Mouse (Mus musculus) NIH3T3 (cell line): Measurements from ENCODE around the gene Serpinb1c.
"Not testable (repeated sequence)": the region's sequence is repeated elsewhere in the genome, so short reads cannot be mapped to it uniquely, and the experiment has no call there.

ENCODE experiments used
- DNase-seq: peaks from one replicate; pipeline ENCODE4 v3.0.0-alpha.2; 2012; ENCODE audit warnings: low read depth

Gene Serpinb1c

GRCm38 (mm10) chr13:32865591-32865990 lies 32.4 kb downstream of the Serpinb1c start:
- DNase-seq = peak; percentile 11

DNA sequence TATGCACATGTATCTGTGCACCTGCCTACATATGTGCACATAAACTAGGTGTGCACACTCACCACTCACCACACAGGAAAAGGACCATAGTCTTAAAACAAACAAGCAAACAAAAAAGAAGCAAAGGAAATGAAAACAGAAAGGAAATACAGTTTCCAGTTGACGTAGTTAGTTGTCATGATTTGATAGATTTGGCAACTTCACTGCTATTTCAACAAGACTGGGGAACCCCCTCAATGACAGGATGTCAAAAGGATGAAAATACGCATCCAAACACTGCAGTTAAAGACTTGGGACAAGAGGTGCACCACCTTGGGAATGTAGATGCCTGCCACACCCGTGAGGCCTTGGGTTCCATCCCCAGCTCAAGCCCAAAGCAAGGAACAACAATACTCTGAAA lies 33.5 kb downstream of the Serpinb1c start:
- not testable (repeated sequence) for DNase-seq

DNA sequence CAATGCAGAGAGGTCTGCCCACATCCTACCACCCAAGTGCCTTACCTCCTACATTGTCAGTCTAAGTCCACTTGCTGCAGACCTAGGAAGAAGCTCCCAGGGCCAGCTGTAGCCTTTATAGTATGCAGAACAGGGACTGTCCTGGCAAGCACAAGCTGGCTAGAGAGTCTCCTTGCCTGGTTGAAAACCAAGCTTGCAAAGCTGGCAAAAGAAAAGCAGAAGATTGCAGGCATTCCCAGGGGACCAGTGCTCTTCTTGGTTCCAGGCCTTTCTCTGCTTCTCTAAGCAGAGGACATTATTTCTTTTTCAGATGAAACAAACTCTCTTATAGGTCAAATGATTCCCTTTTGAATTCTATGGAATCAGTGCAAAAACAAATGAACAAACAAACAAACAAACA lies 34.6 kb downstream of the Serpinb1c start:
- no peak for DNase-seq

DNA sequence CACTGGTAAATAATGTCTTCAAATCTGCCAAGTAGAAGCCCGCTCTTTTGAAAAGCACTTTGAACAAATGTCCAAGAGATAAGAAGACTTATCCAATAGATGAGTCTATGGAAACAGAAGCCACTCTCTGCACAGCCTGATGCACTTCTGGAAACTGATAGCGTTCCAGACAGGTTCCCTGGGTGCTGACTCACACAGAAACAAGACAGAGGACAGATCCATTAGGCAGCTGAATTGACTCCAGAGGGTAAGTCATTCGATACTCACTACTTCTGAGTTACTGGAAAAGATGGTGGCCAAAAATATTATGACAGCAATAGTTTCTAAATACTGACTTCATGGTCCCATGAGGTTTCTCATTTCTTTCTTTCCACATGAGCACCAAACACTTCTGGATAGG lies 37.2 kb downstream of the Serpinb1c start:
- no peak for DNase-seq

DNA sequence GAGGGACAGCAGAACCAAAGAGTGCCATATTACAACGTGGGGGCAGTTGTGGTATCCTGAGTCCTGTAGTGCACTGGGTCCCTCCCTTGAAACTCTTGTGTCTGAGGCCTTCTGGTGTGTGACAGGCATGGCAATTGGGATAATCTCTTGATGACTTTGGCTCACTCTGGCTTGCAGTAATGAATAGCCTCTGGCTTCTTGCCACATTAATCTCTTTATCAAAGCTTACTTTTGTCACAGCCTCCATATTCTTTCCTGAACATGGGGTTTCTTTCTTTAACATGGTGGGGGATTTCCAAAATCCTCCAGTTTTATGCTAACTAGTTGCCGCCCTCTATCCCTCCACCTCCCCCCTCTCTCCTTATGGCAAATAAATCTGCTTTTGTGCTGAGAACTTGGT lies 44.9 kb downstream of the Serpinb1c start:
- DNase-seq = no peak

GRCm38 (mm10) chr13:32852539-32852938 lies 45.5 kb downstream of the Serpinb1c start:
- DNase-seq = no peak

DNA sequence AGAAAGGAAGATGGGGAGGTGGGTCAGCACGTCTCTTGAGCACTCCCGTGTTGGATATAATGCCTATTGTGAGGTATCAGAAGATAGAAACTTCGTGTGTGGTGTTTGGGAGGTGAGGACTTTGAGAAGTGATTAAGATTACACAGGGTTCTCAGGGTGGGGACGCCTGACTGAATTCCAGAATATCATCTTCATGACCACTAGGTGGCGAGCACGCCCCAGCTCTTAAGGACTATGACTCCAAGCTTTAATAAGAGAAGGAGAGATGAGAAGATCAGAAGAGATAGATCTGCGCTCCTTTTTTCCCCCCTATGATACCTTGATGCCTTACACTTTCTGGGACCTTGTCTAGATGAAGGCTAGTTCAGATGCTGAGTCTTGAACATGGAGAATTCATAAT lies 46.0 kb downstream of the Serpinb1c start:
- DNase-seq = peak; percentile 79

DNA sequence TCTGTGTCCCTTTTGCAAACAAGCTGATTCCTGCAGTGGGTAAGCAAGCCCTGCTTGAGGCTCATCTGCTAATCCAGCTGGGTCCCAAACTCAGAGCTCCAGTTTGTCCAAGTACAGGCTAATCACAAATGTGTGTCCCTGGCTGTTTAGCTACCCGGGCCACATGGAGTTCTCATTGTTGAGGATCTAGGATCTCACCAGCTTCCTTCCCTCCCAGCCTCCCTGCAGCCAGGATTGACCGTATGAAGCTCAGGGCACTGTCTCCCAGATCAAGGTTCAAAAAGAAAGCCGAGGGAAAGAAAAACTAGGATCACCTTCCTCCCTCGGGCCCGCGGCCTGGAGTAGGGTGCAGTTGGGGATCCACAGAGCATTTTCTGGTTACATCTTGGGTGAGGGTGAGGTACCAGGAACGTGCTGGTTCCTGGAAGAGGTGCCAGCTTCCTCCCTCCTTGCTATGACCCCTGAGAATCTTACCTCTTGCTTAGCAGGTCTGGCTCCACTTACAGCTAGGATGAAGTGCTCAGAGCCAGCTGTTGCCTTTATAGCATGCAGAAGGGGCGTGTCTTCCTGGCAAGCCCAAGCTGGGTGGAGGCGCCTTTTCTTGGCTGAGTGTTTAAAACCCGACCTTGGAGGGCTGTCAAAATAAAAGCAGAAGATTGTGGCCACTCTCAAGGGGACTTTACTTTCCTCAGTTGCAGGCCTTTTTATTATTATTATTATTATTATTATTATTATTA lies 47.2 kb downstream of the Serpinb1c start, which contains the start of gene Serpinb1a:
Serpinb1a (minus strand) TSS at position 518 of the 737 bp plus-strand sequence.
- peak; percentile 74 for DNase-seq

- peak; percentile 41 for DNase-seq
Measured at GRCm38 (mm10) chr13:32850156-32850555, 47.9 kb downstream of the Serpinb1c start.

- no peak for DNase-seq
Measured at GRCm38 (mm10) chr13:32849531-32850123, 48.4 kb downstream of the Serpinb1c start.

DNA sequence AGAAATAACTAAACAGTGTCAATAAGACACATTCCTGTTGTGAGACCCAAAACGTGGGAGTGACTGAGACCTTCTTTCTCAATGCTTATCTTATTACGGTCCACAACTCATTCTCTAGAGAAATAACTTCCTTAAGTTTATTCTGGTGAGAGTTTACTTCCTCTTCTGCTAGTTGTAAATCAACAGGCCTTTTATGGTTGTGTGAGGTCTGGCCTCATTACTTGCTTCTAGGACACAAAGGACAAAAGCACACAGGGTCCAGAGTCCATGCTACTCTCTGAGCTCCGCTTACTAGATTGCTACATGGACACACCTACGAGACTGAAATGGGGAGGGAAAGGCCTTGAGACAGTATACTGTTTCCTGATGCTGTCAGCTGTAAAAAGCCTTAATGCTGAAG lies 48.9 kb downstream of the Serpinb1c start:
- no peak for DNase-seq

DNA sequence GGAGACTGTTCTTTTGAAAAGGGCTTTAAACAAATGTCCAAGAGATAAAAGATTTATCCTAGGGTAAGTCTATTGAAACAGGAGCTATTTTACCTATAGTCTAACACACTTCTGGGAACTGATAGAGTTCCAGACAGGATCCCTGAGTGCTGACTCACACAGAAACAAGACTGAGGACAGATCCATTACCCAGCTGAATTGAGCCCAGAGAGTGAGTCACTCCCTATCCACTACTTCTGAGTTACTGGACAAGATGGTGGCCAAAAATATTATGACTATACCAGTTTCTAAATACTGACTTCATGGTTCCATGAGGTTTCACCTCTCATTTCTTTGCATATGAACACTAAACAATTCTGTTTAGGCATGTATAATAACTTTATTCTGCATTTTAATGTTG lies 51.8 kb downstream of the Serpinb1c start:
- peak; percentile 68 for DNase-seq

DNA sequence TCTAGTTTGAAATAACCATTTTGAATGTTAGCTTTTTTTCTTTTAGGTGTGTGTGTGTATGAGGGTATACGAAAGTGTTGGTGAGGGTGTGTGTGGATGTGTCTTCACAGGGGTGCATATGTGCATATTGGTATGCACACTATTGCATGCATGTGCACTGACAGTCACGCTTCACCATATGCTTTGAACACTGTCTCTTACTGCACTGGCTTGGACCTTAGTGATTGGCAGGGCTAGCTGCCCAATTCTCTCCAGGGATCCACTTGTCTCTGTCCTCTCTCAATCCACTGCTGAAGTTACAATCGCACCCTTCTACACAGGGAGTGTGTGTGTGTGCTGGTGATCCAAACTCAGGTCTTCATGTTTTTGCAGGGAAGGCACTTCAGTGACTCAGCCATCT lies 56.7 kb downstream of the Serpinb1c start:
- DNase-seq = no peak

DNA sequence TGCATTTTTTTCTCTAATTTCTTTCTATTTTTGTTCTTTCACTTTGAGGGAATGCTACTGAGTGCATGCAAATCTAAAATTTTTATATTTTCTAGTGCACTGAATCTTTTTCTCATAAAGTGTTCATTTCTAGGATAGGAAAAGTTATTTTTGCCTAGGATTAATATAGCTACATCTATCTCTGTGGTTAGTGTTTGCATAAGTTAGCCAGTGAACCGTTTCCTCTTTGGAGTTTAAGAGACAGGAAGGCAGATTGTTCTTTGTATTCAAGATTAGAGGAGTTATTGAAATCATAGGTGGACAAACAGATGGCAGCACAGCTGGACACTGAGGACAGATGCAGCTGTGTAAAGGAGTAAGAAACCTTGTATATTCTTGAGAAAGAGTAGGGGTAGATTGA lies 58.7 kb downstream of the Serpinb1c start:
- DNase-seq = no peak

DNA sequence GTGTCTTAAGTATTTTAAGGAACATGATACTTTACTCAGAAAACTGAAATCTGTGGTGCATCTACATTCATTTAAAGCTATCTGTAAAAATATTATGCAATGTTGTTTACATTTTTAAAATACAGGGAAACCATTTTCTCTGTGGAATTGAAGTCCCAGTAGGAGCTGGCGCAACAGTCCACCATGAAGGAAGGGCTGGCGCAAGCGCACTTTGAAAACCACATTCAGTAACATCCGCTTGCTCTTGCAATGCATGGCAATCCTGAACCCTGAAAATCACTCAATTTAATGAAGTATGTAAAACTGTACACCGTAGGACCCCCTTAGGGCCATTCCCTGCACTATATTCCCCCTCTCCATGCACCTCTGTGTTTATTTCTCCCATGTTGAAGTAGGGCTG lies 63.5 kb downstream of the Serpinb1c start:
- DNase-seq = no peak

GRCm38 (mm10) chr13:32833237-32833636 lies 64.8 kb downstream of the Serpinb1c start:
- DNase-seq = no peak

- DNase-seq = peak; percentile 8
Measured at GRCm38 (mm10) chr13:32832776-32833175, 65.2 kb downstream of the Serpinb1c start.

DNA sequence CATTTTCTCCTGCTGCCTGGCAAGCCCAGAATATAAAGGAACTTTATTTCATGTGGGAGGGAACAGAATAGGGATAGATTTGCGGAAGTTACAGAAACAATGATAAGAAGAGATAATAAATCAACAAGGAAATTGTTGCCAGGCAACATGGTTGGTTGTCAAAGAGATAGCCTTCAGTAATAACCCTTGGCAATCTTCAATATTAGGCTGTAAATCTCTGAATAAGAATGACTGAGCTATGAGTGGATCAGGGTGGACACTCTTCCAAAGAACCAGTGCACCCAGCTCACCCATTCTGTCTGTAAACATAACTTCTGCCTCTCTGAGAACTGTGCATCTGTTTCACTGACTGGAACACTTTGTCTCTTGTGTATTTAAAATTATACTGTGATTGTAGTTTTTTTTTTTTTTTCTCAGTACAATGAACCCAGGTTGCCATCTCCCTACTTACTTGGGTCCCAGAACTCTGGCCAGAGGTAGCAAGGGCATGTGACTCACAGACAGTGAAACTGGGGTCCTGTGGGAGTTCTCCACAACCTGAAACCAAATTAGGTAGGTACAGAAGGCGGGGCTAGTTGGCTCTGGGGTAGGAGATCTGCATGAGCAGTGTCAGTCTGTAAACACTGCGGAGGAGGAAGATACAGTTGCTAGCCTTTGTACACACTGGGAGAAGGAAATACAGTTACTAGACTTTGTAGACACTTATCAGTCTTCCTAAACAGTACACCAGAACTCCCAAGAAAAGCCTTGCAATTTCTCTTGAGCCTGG lies 66.3 kb downstream of the Serpinb1c start:
- no peak for DNase-seq
